Mouse (Mus musculus): ENCODE measurements around the gene Hormad1. TPM values are rescaled to one million over a fixed set of nuclear protein-coding genes. Genes with fewer than 3 reads are reported as not detected.

Gene Hormad1
- polyA plus RNA-seq, 1 experiment, result not detected

GRCm38 (mm10) chr3:95632648-95633588 is 73.4 kb downstream of the Hormad1 start:
- TF ChIP-seq MYOD1 (IDR thresholded peaks at IDR 0.05; ENCODE audit: control insufficient read depth in 1 of 3, insufficient read length in 2 of 3, low read depth in 2 of 3) (no peak), REST (IDR thresholded peaks at IDR 0.05; ENCODE audit: insufficient read depth, insufficient read length) (no peak), SRF (IDR thresholded peaks at IDR 0.05; ENCODE audit: control insufficient read depth, insufficient read length, low read depth) (no peak), MAX (IDR thresholded peaks at IDR 0.05; ENCODE audit: low read depth) (no peak), TCF3 (IDR thresholded peaks at IDR 0.05; ENCODE audit: insufficient read length, low read depth) (no peak), CEBPB (IDR thresholded peaks at IDR 0.05; ENCODE audit: insufficient read depth, poor library complexity, severe bottlenecking) (no peak), E2F4 (IDR thresholded peaks at IDR 0.05; ENCODE audit: insufficient read depth) (no peak), MYOG (IDR thresholded peaks at IDR 0.05; ENCODE audit: control insufficient read depth in 1 of 3, insufficient read depth in 1 of 3, insufficient read length in 2 of 3, low read depth in 2 of 3) (no peak), POLR2AphosphoS2 (IDR thresholded peaks at IDR 0.05; ENCODE audit: insufficient read length, low read depth) (no peak), POLR2A (IDR thresholded peaks at IDR 0.05; ENCODE audit: insufficient read length, low read depth) (no peak), TCF12 (IDR thresholded peaks at IDR 0.05; ENCODE audit: insufficient read depth, poor library complexity, severe bottlenecking) (no peak), USF1 (IDR thresholded peaks at IDR 0.05; ENCODE audit: low read depth) (no peak)
- no peak overlapping the region for H3K4me3 ChIP-seq
- H3K36me3 ChIP-seq (ENCODE audit: control insufficient read depth, insufficient read depth), result peaks cover 70% of the 10 kb centered on the region
- H3ac ChIP-seq (ENCODE audit: control insufficient read depth, insufficient read length), result no peak overlapping the region
- H3K27me3 ChIP-seq (ENCODE audit: control insufficient read depth, insufficient read depth, insufficient read length), result no peaks in the 10 kb centered on the region
- H3K79me2 ChIP-seq (ENCODE audit: control insufficient read depth, insufficient read depth), result peaks cover 15% of the 10 kb centered on the region
- no peak overlapping the region for H3K4me2 ChIP-seq (ENCODE audit: low read depth)

- no peak for TF ChIP-seq USF1 (IDR thresholded peaks at IDR 0.05; ENCODE audit: low read depth)
- TF ChIP-seq POLR2A (IDR thresholded peaks at IDR 0.05; ENCODE audit: insufficient read length, low read depth), result no peak
- TF ChIP-seq E2F4 (IDR thresholded peaks at IDR 0.05; ENCODE audit: insufficient read depth), result no peak
- TF ChIP-seq CEBPB (IDR thresholded peaks at IDR 0.05; ENCODE audit: insufficient read depth, poor library complexity, severe bottlenecking), result no peak
- no peak for TF ChIP-seq REST (IDR thresholded peaks at IDR 0.05; ENCODE audit: insufficient read depth, insufficient read length)
- no peak for TF ChIP-seq SRF (IDR thresholded peaks at IDR 0.05; ENCODE audit: control insufficient read depth, insufficient read length, low read depth)
- TF ChIP-seq TCF3 (IDR thresholded peaks at IDR 0.05; ENCODE audit: insufficient read length, low read depth), result no peak
- no peak for TF ChIP-seq TCF12 (IDR thresholded peaks at IDR 0.05; ENCODE audit: insufficient read depth, poor library complexity, severe bottlenecking)
- TF ChIP-seq MAX (IDR thresholded peaks at IDR 0.05; ENCODE audit: low read depth), result no peak
- no peak for TF ChIP-seq MYOG (IDR thresholded peaks at IDR 0.05; ENCODE audit: control insufficient read depth in 1 of 3, insufficient read depth in 1 of 3, insufficient read length in 2 of 3, low read depth in 2 of 3)
- Histone ChIP-seq H3K4me3 (no peak overlapping the region), H3K36me3 (ENCODE audit: control insufficient read depth, insufficient read depth) (peaks cover 53% of the 10 kb centered on the region), H3K27me3 (ENCODE audit: control insufficient read depth, insufficient read depth, insufficient read length) (no peaks in the 10 kb centered on the region), H3ac (ENCODE audit: control insufficient read depth, insufficient read length) (no peak overlapping the region), H3K79me2 (ENCODE audit: control insufficient read depth, insufficient read depth) (peaks cover 6% of the 10 kb centered on the region), H3K4me2 (ENCODE audit: low read depth) (no peak overlapping the region)
These were observed 76.2 kb downstream of the Hormad1 start for GRCm38 (mm10) chr3:95635636-95636035.

GRCm38 (mm10) chr3:95636072-95636471 is 76.6 kb downstream of the Hormad1 start:
- Histone ChIP-seq H3K79me2 (ENCODE audit: control insufficient read depth, insufficient read depth) (peaks cover 6% of the 10 kb centered on the region), H3K36me3 (ENCODE audit: control insufficient read depth, insufficient read depth) (peaks cover 49% of the 10 kb centered on the region), H3ac (ENCODE audit: control insufficient read depth, insufficient read length) (no peak overlapping the region), H3K27me3 (ENCODE audit: control insufficient read depth, insufficient read depth, insufficient read length) (no peaks in the 10 kb centered on the region), H3K4me3 (no peak overlapping the region), H3K4me2 (ENCODE audit: low read depth) (no peak overlapping the region)
- no peak for TF ChIP-seq POLR2A (IDR thresholded peaks at IDR 0.05; ENCODE audit: insufficient read length, low read depth)
- TF ChIP-seq POLR2AphosphoS2 (IDR thresholded peaks at IDR 0.05; ENCODE audit: insufficient read length, low read depth), result no peak
- no peak for TF ChIP-seq USF1 (IDR thresholded peaks at IDR 0.05; ENCODE audit: low read depth)
- no peak for TF ChIP-seq MYOD1 (IDR thresholded peaks at IDR 0.05; ENCODE audit: control insufficient read depth in 1 of 3, insufficient read length in 2 of 3, low read depth in 2 of 3)
- TF ChIP-seq REST (IDR thresholded peaks at IDR 0.05; ENCODE audit: insufficient read depth, insufficient read length), result no peak
- no peak for TF ChIP-seq E2F4 (IDR thresholded peaks at IDR 0.05; ENCODE audit: insufficient read depth)

Other genes with a start within 250 kb of the Hormad1 start
- 116 TPM for gene Cers2, start 244.9 kb upstream of the Hormad1 start, polyA plus RNA-seq (2012; fragmentation: generic; extraction: Trizol)
- gene Setdb1, start 202.5 kb upstream of the Hormad1 start, polyA plus RNA-seq (2012; fragmentation: generic; extraction: Trizol), result 11.5 TPM
- gene 4930558C23Rik, start 156.8 kb upstream of the Hormad1 start, polyA plus RNA-seq (2012; fragmentation: generic; extraction: Trizol), result not detected
- gene Arnt, start 125.3 kb upstream of the Hormad1 start, polyA plus RNA-seq (2012; fragmentation: generic; extraction: Trizol), result 20.9 TPM
- gene Ctsk, start 60.4 kb upstream of the Hormad1 start, polyA plus RNA-seq (2012; fragmentation: generic; extraction: Trizol), result 0.11 TPM
- 0.02 TPM for gene Ctss, start 32.9 kb upstream of the Hormad1 start, polyA plus RNA-seq (2012; fragmentation: generic; extraction: Trizol)
- 4.4 TPM for gene Golph3l, start 29.3 kb downstream of the Hormad1 start, polyA plus RNA-seq (2012; fragmentation: generic; extraction: Trizol)
- gene Ensa, start 65.3 kb downstream of the Hormad1 start, polyA plus RNA-seq (2012; fragmentation: generic; extraction: Trizol), result 65.3 TPM
- gene Mcl1, start 99.1 kb downstream of the Hormad1 start, polyA plus RNA-seq (2012; fragmentation: generic; extraction: Trizol), result 51.6 TPM
- 4.6 TPM for gene Adamtsl4, start 128.2 kb downstream of the Hormad1 start, polyA plus RNA-seq (2012; fragmentation: generic; extraction: Trizol)
- gene Ecm1, start 179.9 kb downstream of the Hormad1 start, polyA plus RNA-seq (2012; fragmentation: generic; extraction: Trizol), result 219 TPM
- gene Tars2, start 200.5 kb downstream of the Hormad1 start, polyA plus RNA-seq (2012; fragmentation: generic; extraction: Trizol), result 34.3 TPM

Data from myocyte (in vitro differentiated cells).